Mouse (Mus musculus): ENCODE measurements at regions not wholly inside any gene's neighbourhood (a gene's known extent, or its start where the extent isn't known, plus 50 kb on each side); places are given as distances from the start of the nearest gene placed in this dataset.

DNA sequence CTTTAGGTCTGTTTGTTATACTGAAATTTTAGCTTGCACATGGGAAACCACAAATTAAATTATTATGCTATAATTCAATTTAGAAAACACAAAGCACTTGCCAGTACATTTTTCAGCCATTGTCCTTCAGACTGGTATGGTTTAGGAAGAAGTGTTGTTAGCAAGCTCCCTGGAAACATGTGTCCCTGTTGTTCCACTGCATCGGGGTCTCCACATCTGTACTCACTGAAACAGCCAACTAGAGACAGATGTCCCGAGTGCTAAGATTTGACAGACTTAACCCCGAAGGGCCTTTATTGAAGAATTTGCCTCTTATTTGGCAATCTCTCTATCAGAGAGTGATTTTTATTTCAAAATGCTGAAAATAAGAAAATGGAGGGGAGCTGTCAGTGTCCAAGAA is 362.6 kb downstream of the Rfpl4b start:
- TF ChIP-seq CTCF (conservative IDR thresholded peaks at IDR 0.05; ENCODE audit: insufficient read depth, insufficient read length, low read depth, low read length), result no peak
- TF ChIP-seq POLR2A (IDR thresholded peaks at IDR 0.05; ENCODE audit: low read depth, low read length), result no peak

Data from kidney, adult 2 months (tissue).